Mouse (Mus musculus): ENCODE data around the gene Shank1. TPM values are rescaled to one million over a fixed set of nuclear protein-coding genes. Genes with fewer than 3 reads are reported as not detected.

Gene Shank1
- polyA plus RNA-seq, 1 experiment = 4.2 TPM

GRCm38 (mm10) chr7:44352750-44353600 lies 42.9 kb downstream of the Shank1 start:
- Histone ChIP-seq H3K4me1 (ENCODE audit: control insufficient read depth, insufficient read depth, low read length) (peaks cover 2% of the 10 kb centered on the region; the same call in 1 of the 2 replicates), H3K27ac (ENCODE audit: control insufficient read depth, insufficient read depth, low read depth, low read length, poor library complexity) (no peak overlapping the region), H3K4me3 (replicated peaks; ENCODE audit: control insufficient read depth, low read depth, low read length) (no peak overlapping the region)
- 6% methylated on average over 71 of the region's 71 CpGs for WGBS
- TF ChIP-seq CTCF (IDR thresholded peaks at IDR 0.05; ENCODE audit: control insufficient read depth, insufficient read depth, low read length) (no peak), POLR2A (IDR thresholded peaks at IDR 0.05; ENCODE audit: borderline replicate concordance, control insufficient read depth, low read depth, low read length) (no peak)

- H3K4me1 ChIP-seq (ENCODE audit: control insufficient read depth, insufficient read depth, low read length) = no peaks in the 10 kb centered on the region; the same call in 1 of the 2 replicates
- WGBS = 3% methylated on average over 35 of the region's 35 CpGs
- H3K4me3 ChIP-seq (replicated peaks; ENCODE audit: control insufficient read depth, low read depth, low read length) = no peak overlapping the region
- H3K27ac ChIP-seq (ENCODE audit: control insufficient read depth, insufficient read depth, low read depth, low read length, poor library complexity) = no peak overlapping the region
- TF ChIP-seq CTCF (IDR thresholded peaks at IDR 0.05; ENCODE audit: control insufficient read depth, insufficient read depth, low read length) (no peak), POLR2A (IDR thresholded peaks at IDR 0.05; ENCODE audit: borderline replicate concordance, control insufficient read depth, low read depth, low read length) (no peak)
These were observed 43.7 kb downstream of the Shank1 start for GRCm38 (mm10) chr7:44353601-44354340.

GRCm38 (mm10) chr7:44355411-44355810 lies 45.4 kb downstream of the Shank1 start:
- 76% methylated on average over 6 of the region's 6 CpGs for WGBS
- no peak overlapping the region for H3K4me3 ChIP-seq (replicated peaks; ENCODE audit: control insufficient read depth, low read depth, low read length)
- TF ChIP-seq POLR2A (IDR thresholded peaks at IDR 0.05; ENCODE audit: borderline replicate concordance, control insufficient read depth, low read depth, low read length) (no peak), CTCF (IDR thresholded peaks at IDR 0.05; ENCODE audit: control insufficient read depth, insufficient read depth, low read length) (no peak)
- no peak overlapping the region for H3K27ac ChIP-seq (ENCODE audit: control insufficient read depth, insufficient read depth, low read depth, low read length, poor library complexity)
- no peaks in the 10 kb centered on the region; the same call in 1 of the 2 replicates for H3K4me1 ChIP-seq (ENCODE audit: control insufficient read depth, insufficient read depth, low read length)

GRCm38 (mm10) chr7:44356590-44357481 lies 46.8 kb downstream of the Shank1 start:
- Histone ChIP-seq H3K27ac (ENCODE audit: control insufficient read depth, insufficient read depth, low read depth, low read length, poor library complexity) (no peak overlapping the region), H3K4me1 (ENCODE audit: control insufficient read depth, insufficient read depth, low read length) (peaks cover 2% of the 10 kb centered on the region; the same call in 1 of the 2 replicates), H3K4me3 (replicated peaks; ENCODE audit: control insufficient read depth, low read depth, low read length) (no peak overlapping the region)
- WGBS = 7% methylated on average over 35 of the region's 35 CpGs
- TF ChIP-seq POLR2A (IDR thresholded peaks at IDR 0.05; ENCODE audit: borderline replicate concordance, control insufficient read depth, low read depth, low read length) (no peak), CTCF (IDR thresholded peaks at IDR 0.05; ENCODE audit: control insufficient read depth, insufficient read depth, low read length) (no peak)

- WGBS = 10% methylated on average over 10 of the region's 10 CpGs
- H3K27ac ChIP-seq (ENCODE audit: control insufficient read depth, insufficient read depth, low read depth, low read length, poor library complexity) = no peak overlapping the region
- no peak overlapping the region for H3K4me3 ChIP-seq (replicated peaks; ENCODE audit: control insufficient read depth, low read depth, low read length)
- peaks cover 2% of the 10 kb centered on the region; the same call in 1 of the 2 replicates for H3K4me1 ChIP-seq (ENCODE audit: control insufficient read depth, insufficient read depth, low read length)
- TF ChIP-seq CTCF (IDR thresholded peaks at IDR 0.05; ENCODE audit: control insufficient read depth, insufficient read depth, low read length) = no peak
- no peak for TF ChIP-seq POLR2A (IDR thresholded peaks at IDR 0.05; ENCODE audit: borderline replicate concordance, control insufficient read depth, low read depth, low read length)
These were observed 47.5 kb downstream of the Shank1 start for GRCm38 (mm10) chr7:44357531-44357930.

GRCm38 (mm10) chr7:44358012-44358411 lies 48.0 kb downstream of the Shank1 start:
- TF ChIP-seq POLR2A (IDR thresholded peaks at IDR 0.05; ENCODE audit: borderline replicate concordance, control insufficient read depth, low read depth, low read length) (no peak), CTCF (IDR thresholded peaks at IDR 0.05; ENCODE audit: control insufficient read depth, insufficient read depth, low read length) (no peak)
- H3K4me1 ChIP-seq (ENCODE audit: control insufficient read depth, insufficient read depth, low read length) = peaks cover 2% of the 10 kb centered on the region; the same call in 1 of the 2 replicates
- H3K27ac ChIP-seq (ENCODE audit: control insufficient read depth, insufficient read depth, low read depth, low read length, poor library complexity) = no peak overlapping the region
- no peak overlapping the region for H3K4me3 ChIP-seq (replicated peaks; ENCODE audit: control insufficient read depth, low read depth, low read length)
- 14% methylated on average over 5 of the region's 5 CpGs for WGBS

GRCm38 (mm10) chr7:44358886-44359654 lies 49.0 kb downstream of the Shank1 start:
- H3K27ac ChIP-seq (ENCODE audit: control insufficient read depth, insufficient read depth, low read depth, low read length, poor library complexity) = no peak overlapping the region
- TF ChIP-seq CTCF (IDR thresholded peaks at IDR 0.05; ENCODE audit: control insufficient read depth, insufficient read depth, low read length) (no peak), POLR2A (IDR thresholded peaks at IDR 0.05; ENCODE audit: borderline replicate concordance, control insufficient read depth, low read depth, low read length) (no peak)
- H3K4me3 ChIP-seq (replicated peaks; ENCODE audit: control insufficient read depth, low read depth, low read length) = no peak overlapping the region
- peaks cover 2% of the 10 kb centered on the region; the same call in 1 of the 2 replicates for H3K4me1 ChIP-seq (ENCODE audit: control insufficient read depth, insufficient read depth, low read length)
- 9% methylated on average over 26 of the region's 26 CpGs for WGBS

Data from bone marrow, adult 2 months (tissue).